Mouse (Mus musculus) cerebellum, adult 8-10 months (tissue): ENCODE measurements around the gene Taok3.
A peak's percentile ranks its signal among the peaks of the same experiment; 100 is the strongest.

Source experiments
- DNase-seq: peaks from one replicate; pipeline ENCODE4 v3.0.0; 2022

The Taok3 gene

GRCm38 (mm10) chr5:117118220-117118619 lies 1.7 kb upstream of the Taok3 start:
- no peak for DNase-seq

GRCm38 (mm10) chr5:117118850-117119249 lies 1.1 kb upstream of the Taok3 start:
- no peak for DNase-seq

- DNase-seq, result peak; percentile 42
Measured at GRCm38 (mm10) chr5:117120489-117121466, 849 bp downstream of the Taok3 start.

- DNase-seq, result no peak
Measured at GRCm38 (mm10) chr5:117121657-117122056, 1.7 kb downstream of the Taok3 start.

GRCm38 (mm10) chr5:117123102-117123501 lies 3.2 kb downstream of the Taok3 start:
- DNase-seq, result no peak

GRCm38 (mm10) chr5:117123840-117124239 lies 3.9 kb downstream of the Taok3 start:
- no peak for DNase-seq

DNA sequence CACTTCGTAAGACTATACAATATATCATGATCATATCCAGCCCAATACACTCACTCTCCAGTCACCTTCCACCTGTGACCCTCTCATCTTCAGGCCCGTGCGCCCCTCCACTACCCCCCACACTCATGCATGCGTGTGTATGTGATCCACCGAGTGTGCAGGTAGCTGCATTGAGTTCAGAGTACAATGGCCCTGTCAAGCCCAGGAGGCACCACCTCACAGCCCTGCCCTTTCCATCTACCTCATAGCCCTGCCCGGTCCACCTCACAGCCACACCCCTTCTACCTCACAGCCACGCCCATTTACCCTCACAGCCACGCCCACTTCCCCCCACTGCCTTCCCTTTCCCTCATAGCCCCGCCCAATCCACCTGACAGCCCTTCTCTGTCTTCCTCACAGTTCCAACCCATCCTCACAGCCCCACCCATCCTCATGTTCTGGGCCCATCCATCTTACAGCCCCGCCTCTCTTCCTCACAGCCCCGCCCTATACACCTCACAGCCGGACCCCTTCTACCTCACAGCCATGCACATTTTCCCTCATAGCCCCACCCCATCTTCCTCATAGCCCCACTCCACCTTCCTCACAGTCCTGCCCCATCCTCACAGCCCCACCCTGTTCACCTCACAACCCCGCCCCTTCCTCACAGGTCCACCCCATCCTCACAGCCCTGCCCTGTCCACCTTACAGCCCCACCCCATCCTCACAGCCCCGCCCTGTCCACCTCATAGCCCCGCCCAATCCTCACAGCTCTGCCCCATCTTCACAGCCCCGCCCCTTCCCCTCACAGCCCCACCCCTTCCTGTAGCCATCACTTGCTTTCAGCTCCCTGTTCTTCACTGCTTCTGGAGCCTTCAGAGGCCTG lies 5.8 kb downstream of the Taok3 start:
- DNase-seq, result no peak

- DNase-seq, result no peak
Measured at GRCm38 (mm10) chr5:117127051-117127450, 7.1 kb downstream of the Taok3 start.

GRCm38 (mm10) chr5:117130726-117131125 lies 10.8 kb downstream of the Taok3 start:
- DNase-seq, result no peak

GRCm38 (mm10) chr5:117133446-117134065 lies 13.6 kb downstream of the Taok3 start:
- DNase-seq, result no peak

GRCm38 (mm10) chr5:117134066-117134888 lies 14.3 kb downstream of the Taok3 start:
- no peak for DNase-seq

GRCm38 (mm10) chr5:117134889-117135456 lies 15.0 kb downstream of the Taok3 start:
- DNase-seq, result no peak

DNA sequence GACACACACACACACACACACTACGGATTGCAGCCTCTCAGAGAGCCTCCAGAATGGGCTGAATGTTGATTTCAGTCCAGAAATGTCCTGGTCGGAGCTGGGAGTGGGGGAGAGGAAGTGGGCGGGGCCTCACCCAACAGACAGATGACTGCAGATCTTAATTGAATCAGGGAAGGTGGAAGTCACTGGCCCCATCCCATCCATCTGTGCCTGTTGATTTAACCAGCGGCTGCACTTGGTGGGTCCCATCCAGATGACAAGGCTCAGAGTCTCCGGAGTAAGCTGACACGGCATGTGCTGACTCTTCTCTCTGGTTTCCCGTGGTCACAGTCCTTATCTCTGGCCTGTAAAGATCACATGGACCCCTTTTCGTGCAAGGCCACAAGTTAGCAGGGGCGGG lies 15.9 kb downstream of the Taok3 start:
- DNase-seq, result no peak

GRCm38 (mm10) chr5:117136570-117136969 lies 16.6 kb downstream of the Taok3 start:
- DNase-seq, result no peak

DNA sequence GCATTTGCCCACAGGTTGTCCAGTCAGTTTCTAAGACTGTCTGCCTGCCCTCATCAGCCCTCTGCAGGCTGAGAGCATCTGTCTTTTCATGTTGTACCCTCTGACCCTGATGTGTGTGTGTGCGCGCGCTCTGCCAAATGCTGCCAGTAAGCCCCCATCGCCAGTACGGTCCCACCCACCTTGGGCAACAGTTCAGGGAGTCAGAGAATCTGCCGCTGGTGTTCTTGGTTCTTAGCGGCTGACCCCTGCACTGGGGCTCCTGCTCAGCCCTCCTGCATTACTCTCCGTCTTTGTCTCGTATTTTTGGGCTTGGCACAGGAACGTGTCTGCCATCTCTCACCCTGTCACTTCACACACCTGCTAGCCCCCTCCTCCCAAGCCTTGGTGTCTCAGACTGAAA lies 17.1 kb downstream of the Taok3 start:
- DNase-seq, result no peak

DNA sequence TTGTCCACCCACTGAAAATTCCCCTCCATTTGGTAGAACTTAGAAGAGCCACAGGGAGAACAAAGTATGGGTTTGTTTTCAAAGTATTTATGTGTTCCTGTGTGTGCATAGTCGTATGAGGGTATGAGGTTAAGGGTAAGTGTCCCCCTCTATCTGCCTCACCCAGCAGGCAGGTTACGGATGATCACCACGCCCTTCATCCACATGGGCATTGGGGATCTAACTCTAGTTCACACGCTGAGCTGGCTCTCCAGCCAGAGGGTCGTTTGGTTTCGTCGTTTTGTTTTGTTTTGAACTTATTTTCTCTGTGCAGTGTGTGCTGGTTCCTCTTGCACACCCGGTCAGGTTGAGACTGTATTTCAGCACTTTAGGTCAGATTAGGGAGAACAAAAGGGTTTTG lies 17.7 kb downstream of the Taok3 start:
- DNase-seq, result no peak

GRCm38 (mm10) chr5:117138295-117138988 lies 18.5 kb downstream of the Taok3 start:
- no peak for DNase-seq

DNA sequence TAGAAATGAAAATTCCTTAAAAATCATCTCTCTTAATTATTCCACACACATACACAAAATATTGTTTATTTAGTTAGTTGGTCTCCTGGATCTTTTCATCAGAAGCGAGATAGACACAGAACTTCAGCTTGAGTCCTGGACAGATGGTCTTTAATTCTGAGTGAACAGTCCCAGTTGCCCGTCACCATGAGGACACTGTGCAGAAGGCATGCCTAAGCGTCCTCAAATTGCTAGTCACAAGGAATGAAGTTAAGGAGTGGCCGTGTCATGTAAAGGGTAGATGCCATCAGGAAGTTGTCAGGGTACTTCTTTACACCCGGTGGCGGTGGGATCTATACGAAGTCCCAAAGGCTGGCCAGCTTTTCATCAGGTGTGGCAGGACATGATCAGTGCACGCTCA lies 19.9 kb downstream of the Taok3 start:
- no peak for DNase-seq

GRCm38 (mm10) chr5:117140374-117140773 lies 20.4 kb downstream of the Taok3 start:
- no peak for DNase-seq

DNA sequence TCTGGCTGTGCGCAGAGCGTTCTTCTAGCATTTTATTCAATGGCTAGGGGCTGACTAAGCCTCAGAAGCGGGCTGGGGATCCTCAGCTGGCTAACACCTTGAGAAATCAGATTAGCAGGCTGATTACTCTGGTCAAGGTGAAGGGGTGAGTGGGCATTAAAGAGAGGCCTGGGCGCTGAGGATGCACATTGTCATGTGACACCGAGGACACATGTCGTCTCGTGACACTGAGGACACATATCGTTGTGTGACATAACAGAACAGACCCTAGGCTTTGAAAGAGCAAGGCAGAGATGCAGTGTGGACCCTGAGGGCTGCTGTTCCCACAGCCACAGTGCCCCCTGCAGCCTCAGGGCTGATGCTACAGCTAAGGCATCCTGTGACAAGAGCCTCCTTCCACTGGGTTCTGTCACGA lies 23.8 kb downstream of the Taok3 start:
- DNase-seq, result no peak

DNA sequence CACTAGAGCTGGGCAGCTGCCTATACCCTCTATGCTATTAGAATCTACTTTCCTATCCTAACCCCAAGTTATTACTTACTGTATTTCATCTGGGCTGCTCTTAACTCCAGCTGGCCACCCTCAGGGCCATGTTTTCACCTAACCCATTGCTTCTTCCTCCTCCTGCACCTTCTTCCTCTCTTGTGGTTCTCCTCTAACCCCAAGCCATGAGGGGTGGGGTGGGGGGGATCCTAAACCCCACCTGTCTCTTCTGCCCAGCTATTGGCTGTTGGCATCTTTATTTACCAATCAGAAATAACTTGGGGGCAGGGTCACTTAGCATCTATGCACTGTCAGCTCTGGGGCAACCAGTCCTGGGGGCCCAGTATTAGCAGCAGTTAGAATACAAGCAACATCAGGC lies 26.2 kb downstream of the Taok3 start:
- no peak for DNase-seq
